Mouse (Mus musculus) small intestine, adult 2 months (tissue): ENCODE data around the gene Saxo1.

Experiments
- CTCF ChIP-seq: fragments of 200-500 bp; IDR thresholded peaks from 2 replicates; pipeline ENCODE4 v1.5.1; 2012; ENCODE audit warnings: low read depth, mild to moderate bottlenecking, control low read depth, inconsistent platforms, low read length, moderate library complexity, mixed read lengths; ENCODE audit not compliant: insufficient replicate concordance, insufficient read length; ENCODE audit errors: extremely low read depth
- POLR2A ChIP-seq: fragments of 200-500 bp; IDR thresholded peaks from 2 replicates; pipeline ENCODE4 v1.6.1; 2012; ENCODE audit warnings: low read depth, mild to moderate bottlenecking, control low read depth, inconsistent platforms, low read length, moderate library complexity

GRCm38 (mm10) chr4:86436336-86436735, 121.8 kb downstream of the Saxo1 start:
- TF ChIP-seq CTCF (no peak), POLR2A (no peak)
